Mouse (Mus musculus) forebrain, embryonic 12.5 days (tissue): Measurements from ENCODE around the gene Gsk3a. TPM values are rescaled to one million over a fixed set of nuclear protein-coding genes. Genes with fewer than 3 reads are reported as not detected.
"Not testable (repeated sequence)": the region's sequence is repeated elsewhere in the genome, so short reads cannot be mapped to it uniquely, and the experiment has no call there.

Source experiments
- ATAC-seq: fragments of 200-750 bp; cut with Nextera tagmentation; 2 replicates; pipeline ENCODE4 v1.8.0; 2017; ENCODE audit warnings: moderate TSS enrichment; ENCODE audit not compliant: low FRiP score
- H3K27ac ChIP-seq: fragments of 300-500 bp; sonication (generic); 2 replicates; pipeline ENCODE4 v1.5.1; 2016; ENCODE audit warnings: mild to moderate bottlenecking
- H3K27me3 ChIP-seq: fragments of 300-500 bp; sonication (generic); 2 replicates; pipeline ENCODE4 v1.6.1; 2016; ENCODE audit warnings: mild to moderate bottlenecking
- H3K36me3 ChIP-seq: fragments of 300-500 bp; sonication (generic); replicated peaks from 2 replicates; pipeline ENCODE4 v1.6.1; 2016; ENCODE audit warnings: mild to moderate bottlenecking
- H3K4me1 ChIP-seq: fragments of 300-500 bp; sonication (generic); 2 replicates; pipeline ENCODE4 v1.6.1; 2016
- H3K4me2 ChIP-seq: fragments of 300-500 bp; sonication (generic); 2 replicates; pipeline ENCODE4 v1.6.1; 2016; ENCODE audit warnings: mild to moderate bottlenecking, moderate library complexity
- H3K4me3 ChIP-seq: fragments of 300-500 bp; sonication (generic); replicated peaks from 2 replicates; pipeline ENCODE4 v1.5.1; 2016; ENCODE audit warnings: mild to moderate bottlenecking
- H3K9ac ChIP-seq: fragments of 300-500 bp; sonication (generic); 2 replicates; pipeline ENCODE4 v1.6.1; 2016; ENCODE audit warnings: mild to moderate bottlenecking
- H3K9me3 ChIP-seq: fragments of 300-500 bp; sonication (generic); 2 replicates; pipeline ENCODE4 v1.6.1; 2016
- WGBS: fragments of 180-500 bp; shearing (Covaris S2); methylation state at CpG from one replicate; pipeline ENCODE4 v1.1.7; 2016; 5-methylcytosine and 5-hydroxymethylcytosine counted together
- polyA plus RNA-seq: library from polyadenylated mRNA; unstranded; fragments of >200 nt; fragmentation: Nextera tagmentation; extraction: Ambion mirVana; gene quantifications from 2 replicates; pipeline ENCODE4 v1.2.1, GENCODE M21; 2016

Gsk3a gene
- polyA plus RNA-seq, 1 experiment from 2014 or later: 15.9 TPM

- H3K4me3 ChIP-seq: no peak overlapping the region
- peaks cover 29% of the 10 kb centered on the region for H3K4me1 ChIP-seq
- H3K4me2 ChIP-seq: no peak overlapping the region
- no peaks in the 10 kb centered on the region for H3K27me3 ChIP-seq
- no peak overlapping the region for H3K9ac ChIP-seq
- H3K27ac ChIP-seq: no peak overlapping the region
- WGBS: 89% methylated on average over 35 of the region's 35 CpGs
- no peaks in the 10 kb centered on the region for H3K9me3 ChIP-seq
- no peak for ATAC-seq
- peaks cover 30% of the 10 kb centered on the region for H3K36me3 ChIP-seq
These were observed 33.3 kb upstream of the Gsk3a start for GRCm38 (mm10) chr7:25270652-25271633.

- WGBS: 88% methylated on average over 8 of the region's 8 CpGs
- ATAC-seq: no peak
- H3K9me3 ChIP-seq: no peaks in the 10 kb centered on the region
- H3K4me1 ChIP-seq: peaks cover 23% of the 10 kb centered on the region
- peak overlapping the region; percentile 87; the same call in 1 of the 2 replicates for H3K9ac ChIP-seq
- H3K4me2 ChIP-seq: peak overlapping the region; percentile 68
- H3K27ac ChIP-seq: no peak overlapping the region
- H3K27me3 ChIP-seq: no peaks in the 10 kb centered on the region
- peaks cover 30% of the 10 kb centered on the region for H3K36me3 ChIP-seq
- peak overlapping the region; percentile 69; the same call in 1 of the 2 replicates for H3K4me3 ChIP-seq
These were observed 32.1 kb upstream of the Gsk3a start for GRCm38 (mm10) chr7:25269545-25270271.

- Histone ChIP-seq H3K4me1 (peaks cover 23% of the 10 kb centered on the region), H3K36me3 (peaks cover 30% of the 10 kb centered on the region), H3K4me3 (peak overlapping the region; percentile 69), H3K9me3 (no peaks in the 10 kb centered on the region), H3K9ac (peak overlapping the region; percentile 87), H3K27ac (0 out of 2 replicates have a peak overlapping the region, but pooled peaks have one; percentile 85), H3K4me2 (peak overlapping the region; percentile 68), H3K27me3 (no peaks in the 10 kb centered on the region)
- ATAC-seq: no peak
- 52% methylated on average over 4 of the region's 4 CpGs for WGBS
These were observed 31.4 kb upstream of the Gsk3a start for GRCm38 (mm10) chr7:25269029-25269428.

DNA sequence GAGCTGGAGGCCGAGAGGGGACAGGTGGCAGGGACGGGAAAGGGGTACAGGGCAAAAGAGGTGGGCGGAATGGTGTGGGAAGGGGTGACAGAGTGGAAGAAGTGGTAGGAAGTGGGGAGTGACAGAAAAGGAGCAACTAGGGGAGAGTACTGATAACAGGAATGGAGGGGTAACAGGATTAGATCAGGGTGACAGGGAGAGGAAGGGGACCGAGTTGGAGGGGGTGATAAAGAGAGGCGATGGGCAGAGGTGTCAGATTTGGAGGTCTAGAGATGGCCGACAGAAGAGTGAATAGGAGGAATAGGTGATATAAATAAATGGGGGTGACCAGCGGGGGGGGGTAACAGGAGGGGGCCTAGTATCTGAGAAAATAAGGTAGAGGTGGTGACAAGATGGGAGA, 30.9 kb upstream of the Gsk3a start:
- peak overlapping the region; percentile 69 for H3K4me3 ChIP-seq
- peak overlapping the region; percentile 85 for H3K27ac ChIP-seq
- peak overlapping the region; percentile 68 for H3K4me2 ChIP-seq
- WGBS: 6% methylated on average over 7 of the region's 7 CpGs
- H3K4me1 ChIP-seq: peaks cover 23% of the 10 kb centered on the region
- H3K27me3 ChIP-seq: no peaks in the 10 kb centered on the region
- H3K9ac ChIP-seq: peak overlapping the region; percentile 87
- H3K36me3 ChIP-seq: peaks cover 26% of the 10 kb centered on the region
- no peaks in the 10 kb centered on the region for H3K9me3 ChIP-seq
- ATAC-seq: 0 out of 2 replicates have a peak, but pooled peaks have one; percentile 0

- Histone ChIP-seq H3K4me1 (peaks cover 23% of the 10 kb centered on the region), H3K36me3 (peaks cover 19% of the 10 kb centered on the region), H3K4me3 (peak overlapping the region; percentile 69), H3K4me2 (peak overlapping the region; percentile 68), H3K9ac (peak overlapping the region; percentile 87), H3K9me3 (no peaks in the 10 kb centered on the region), H3K27me3 (no peaks in the 10 kb centered on the region), H3K27ac (peak overlapping the region; percentile 89)
- peak; percentile 95 for ATAC-seq
- under 1% methylated on average over 33 of the region's 33 CpGs for WGBS
These were observed 30.3 kb upstream of the Gsk3a start for GRCm38 (mm10) chr7:25267751-25268463.

DNA sequence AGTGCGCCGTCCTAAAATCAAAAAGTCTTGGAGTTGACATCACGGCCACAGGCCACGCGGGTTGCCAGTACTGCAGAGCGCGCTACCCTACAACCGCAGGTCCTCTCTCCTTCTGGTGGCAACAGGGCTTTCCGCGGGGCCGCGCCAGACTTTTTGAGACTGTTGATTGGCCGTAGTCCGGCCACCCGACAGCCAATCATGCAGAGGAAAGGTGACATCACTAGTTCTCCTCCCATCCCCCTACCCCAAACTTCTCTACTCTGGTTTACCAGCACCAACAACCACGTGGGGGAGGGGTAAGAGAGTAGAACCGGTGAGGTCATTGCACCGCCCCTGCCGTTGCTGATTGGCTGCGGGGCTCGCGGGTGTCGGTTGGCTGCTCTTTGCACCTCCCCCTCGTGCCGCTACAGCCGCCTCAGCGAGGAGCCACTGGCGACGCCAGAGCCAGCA, 29.7 kb upstream of the Gsk3a start, which contains the start of gene Cic:
Gene Cic (plus strand): TSS at position 404 of the 450 bp plus-strand sequence.
- WGBS: under 1% methylated on average over 29 of the region's 29 CpGs
- no peaks in the 10 kb centered on the region for H3K9me3 ChIP-seq
- peak within 1 kb of the TSS; percentile 89 for H3K27ac ChIP-seq
- peak; percentile 87 for ATAC-seq
- H3K9ac ChIP-seq: peak within 1 kb of the TSS; percentile 87
- H3K4me3 ChIP-seq: peak within 1 kb of the TSS; percentile 69
- H3K4me2 ChIP-seq: peak within 1 kb of the TSS; percentile 68
- H3K27me3 ChIP-seq: no peaks in the 10 kb centered on the region
- peaks cover 13% of the 10 kb centered on the region for H3K36me3 ChIP-seq
- H3K4me1 ChIP-seq: peaks cover 23% of the 10 kb centered on the region

GRCm38 (mm10) chr7:25266180-25266962, 28.7 kb upstream of the Gsk3a start:
- Histone ChIP-seq H3K36me3 (peaks cover 4% of the 10 kb centered on the region), H3K4me2 (peak overlapping the region; percentile 60; the same call in 1 of the 2 replicates), H3K27ac (0 out of 2 replicates have a peak overlapping the region, but pooled peaks have one; percentile 89), H3K4me3 (peak overlapping the region; percentile 69; the same call in 1 of the 2 replicates), H3K9me3 (no peaks in the 10 kb centered on the region), H3K4me1 (peaks cover 23% of the 10 kb centered on the region), H3K27me3 (no peaks in the 10 kb centered on the region), H3K9ac (no peak overlapping the region)
- whole genome bisulfite sequencing: 93% methylated on average over 8 of the region's 8 CpGs
- no peak for ATAC-seq

DNA sequence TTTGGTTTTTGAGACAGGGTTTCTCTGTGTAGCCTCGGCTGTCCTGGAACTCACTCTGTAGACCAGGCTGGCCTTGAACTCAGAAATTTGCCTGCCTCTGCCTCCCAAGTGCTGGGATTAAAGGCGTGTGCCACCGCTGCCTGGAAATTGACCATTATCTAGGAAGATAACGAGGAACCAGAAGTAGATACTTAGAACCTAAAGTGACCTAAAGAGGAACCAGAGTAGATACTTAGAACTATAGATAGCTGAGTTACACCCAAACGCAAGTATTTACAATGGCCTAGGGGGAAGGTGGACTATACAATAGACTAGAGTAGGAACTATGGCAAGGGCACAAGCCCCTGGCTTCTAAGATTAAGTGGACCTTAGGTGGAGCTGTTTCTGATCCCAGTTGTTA, 28.1 kb upstream of the Gsk3a start:
- H3K36me3 ChIP-seq, H3K4me2 ChIP-seq, H3K27ac ChIP-seq, H3K4me3 ChIP-seq, H3K9me3 ChIP-seq, ATAC-seq, H3K27me3 ChIP-seq, H3K9ac ChIP-seq: not testable (repeated sequence)
- 90% methylated on average over 5 of the region's 5 CpGs for WGBS
- peaks cover 23% of the 10 kb centered on the region for H3K4me1 ChIP-seq

DNA sequence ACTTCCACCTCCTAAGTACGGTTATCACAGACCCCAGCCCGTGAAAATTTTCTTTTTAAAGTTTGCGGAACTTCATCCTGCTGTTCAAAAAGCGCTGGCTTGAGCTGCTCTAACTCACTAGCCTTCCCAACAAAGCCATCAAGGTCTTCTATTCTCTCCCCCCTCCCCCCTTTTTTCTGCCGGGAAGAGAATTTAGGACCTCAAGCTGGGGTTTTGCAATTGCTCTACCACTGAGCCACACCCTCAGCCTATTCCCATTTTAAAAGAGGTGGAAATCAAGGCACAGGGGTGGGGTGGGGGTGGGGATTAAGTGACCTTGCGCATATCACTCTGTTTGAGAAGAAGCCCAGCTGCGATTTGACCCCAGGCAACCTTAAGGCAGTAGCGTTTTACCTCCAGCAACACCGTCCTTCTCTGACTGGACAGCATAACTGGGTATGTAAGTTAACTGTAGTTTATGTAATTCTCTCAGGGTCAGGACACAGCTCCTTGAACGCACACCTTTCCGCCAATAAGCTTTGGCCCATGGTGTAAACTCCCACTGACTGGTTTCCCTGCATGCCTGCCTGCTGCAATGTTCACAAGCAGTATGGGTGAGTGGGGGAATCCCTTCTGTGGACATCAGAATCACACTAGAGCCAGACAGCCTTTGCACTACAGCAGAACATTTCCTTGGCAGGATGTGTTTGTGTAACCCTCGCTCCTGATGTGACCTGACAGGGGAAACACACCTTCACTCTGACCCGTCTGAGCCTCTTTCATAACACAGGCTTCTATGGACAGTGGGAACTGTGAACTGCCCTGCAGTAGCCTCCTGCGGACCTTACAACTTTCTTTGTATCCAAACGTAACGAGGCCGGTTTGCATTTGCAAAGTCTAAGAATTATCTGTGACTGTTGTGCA, 26.6 kb upstream of the Gsk3a start:
- ATAC-seq: no peak
- H3K9me3 ChIP-seq: no peaks in the 10 kb centered on the region
- H3K4me2 ChIP-seq: no peak overlapping the region
- 26% methylated on average over 17 of the region's 17 CpGs for WGBS
- no peak overlapping the region for H3K27ac ChIP-seq
- no peak overlapping the region for H3K4me3 ChIP-seq
- H3K36me3 ChIP-seq: no peaks in the 10 kb centered on the region
- H3K4me1 ChIP-seq: peaks cover 12% of the 10 kb centered on the region
- H3K9ac ChIP-seq: no peak overlapping the region
- no peaks in the 10 kb centered on the region for H3K27me3 ChIP-seq

DNA sequence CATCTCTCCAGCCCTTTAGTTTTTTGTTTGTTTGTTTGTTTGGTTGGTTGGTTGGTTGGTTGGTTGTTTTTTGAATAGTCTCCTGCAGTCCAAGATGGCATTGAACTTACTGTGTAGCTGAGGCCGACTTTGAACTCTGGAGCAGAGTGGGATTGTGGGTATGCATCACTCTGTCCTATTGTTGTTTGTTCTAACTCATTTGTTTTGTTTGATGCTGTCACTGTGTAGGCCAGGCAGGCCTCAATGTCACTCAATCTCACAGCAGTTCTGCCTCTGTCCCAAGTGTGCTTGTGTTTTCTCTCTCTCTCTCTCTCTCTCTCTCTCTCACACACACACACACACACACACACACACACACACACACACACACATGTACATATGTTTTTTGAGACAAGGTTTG, 24.2 kb upstream of the Gsk3a start:
- Histone ChIP-seq H3K4me1 (peaks cover 4% of the 10 kb centered on the region), H3K36me3 (no peaks in the 10 kb centered on the region), H3K9ac (no peak overlapping the region), H3K27me3 (no peaks in the 10 kb centered on the region), H3K4me3 (no peak overlapping the region), H3K9me3 (no peaks in the 10 kb centered on the region), H3K27ac (no peak overlapping the region), H3K4me2 (no peak overlapping the region)
- no peak for ATAC-seq
- WGBS: 90% methylated on average over 1 of the region's 1 CpGs
